Mouse (Mus musculus): Measurements from ENCODE around the gene Tex30.

Gene Tex30

DNA sequence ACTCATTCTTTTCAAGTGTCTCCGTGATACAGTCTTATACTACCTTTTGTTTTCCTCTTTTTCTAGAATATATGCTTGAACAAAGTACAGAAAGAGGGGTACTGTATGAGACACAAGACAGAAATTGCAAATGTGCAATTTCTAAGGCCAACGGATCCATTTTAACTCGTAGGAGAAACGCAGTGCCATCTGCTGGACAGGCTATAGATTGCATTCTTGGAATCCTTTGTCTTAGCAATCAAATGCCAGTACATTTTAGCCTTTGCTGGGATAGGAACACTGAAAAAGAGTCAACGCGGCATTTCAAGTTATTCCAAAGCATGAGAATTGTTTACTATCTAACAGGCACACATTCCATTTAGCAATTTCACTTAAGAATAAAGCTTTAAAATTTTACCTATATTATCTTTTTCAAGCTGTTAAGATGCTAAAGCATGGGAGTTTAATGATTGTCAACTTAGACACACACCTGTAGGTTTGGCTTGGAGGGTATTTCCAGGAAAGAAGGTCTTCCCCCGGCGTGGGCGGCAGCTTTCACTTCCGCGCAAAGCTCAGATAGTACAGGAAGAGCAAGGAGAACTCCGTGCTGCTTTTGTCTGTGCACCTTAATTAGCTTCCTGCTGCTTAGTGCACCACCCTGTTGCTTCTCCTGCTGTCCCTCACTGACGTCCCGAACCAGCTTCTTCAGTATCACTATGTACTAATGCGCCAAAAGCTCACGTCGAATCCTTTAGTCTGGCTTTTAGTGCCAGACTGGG lies 60.3 kb downstream of the Tex30 start:
- peak; percentile 37 to 59 for DNase-seq
